Mouse (Mus musculus): ENCODE results near the gene Inpp4b.

The Inpp4b gene

GRCm38 (mm10) chr8:81707436-81707835 is 365.1 kb downstream of the Inpp4b start:
- DNase-seq (ENCODE audit: low spot score), result no peak

DNA sequence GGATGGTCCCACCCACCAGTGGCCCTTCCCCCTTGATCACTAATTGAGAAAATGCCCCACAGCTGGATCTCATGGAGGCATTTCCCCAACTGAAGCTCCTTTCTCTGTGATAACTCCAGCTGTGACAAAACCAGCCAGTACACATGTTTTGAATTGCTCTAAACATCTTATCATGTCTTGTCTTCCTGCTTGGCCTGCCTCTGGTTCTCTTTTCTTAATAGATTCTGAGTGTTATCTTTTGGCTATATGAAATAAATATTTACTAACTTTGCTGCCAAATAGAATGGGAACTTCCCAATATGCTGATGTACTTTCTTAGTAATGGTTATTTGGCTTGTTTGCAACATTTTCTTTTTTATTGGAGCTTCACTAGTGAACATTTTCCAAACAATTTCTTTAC is 389.0 kb downstream of the Inpp4b start:
- no peak for DNase-seq (ENCODE audit: low spot score)

- no peak for DNase-seq (ENCODE audit: low spot score)
These were observed 393.3 kb downstream of the Inpp4b start for GRCm38 (mm10) chr8:81735655-81736054.

- no peak for DNase-seq (ENCODE audit: low spot score)
These were observed 393.7 kb downstream of the Inpp4b start for GRCm38 (mm10) chr8:81736103-81736502.

DNA sequence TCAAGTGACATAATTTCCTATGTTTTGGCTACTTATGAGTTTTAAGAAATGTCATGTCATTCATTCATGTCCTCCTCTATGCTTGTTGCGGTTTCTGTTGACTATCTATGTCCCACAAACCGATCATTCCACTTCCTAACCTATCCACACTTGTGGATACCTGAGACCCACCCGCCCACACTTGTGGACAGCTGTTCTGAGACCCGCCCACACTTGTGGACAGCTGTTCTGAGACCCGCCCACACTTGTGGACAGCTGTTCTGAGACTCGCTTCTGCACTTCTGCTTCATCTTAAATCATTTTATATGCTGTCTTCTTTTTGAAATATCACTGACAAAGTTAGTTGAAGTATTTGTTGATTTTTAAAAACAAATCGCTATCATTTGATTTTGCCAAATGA is 400.2 kb downstream of the Inpp4b start:
- DNase-seq (ENCODE audit: low spot score), result no peak

- DNase-seq (ENCODE audit: low spot score), result no peak
These were observed 400.7 kb downstream of the Inpp4b start for GRCm38 (mm10) chr8:81743040-81743439.

GRCm38 (mm10) chr8:81745439-81745838 is 403.1 kb downstream of the Inpp4b start:
- no peak for DNase-seq (ENCODE audit: low spot score)

GRCm38 (mm10) chr8:81751159-81751558 is 408.8 kb downstream of the Inpp4b start:
- no peak for DNase-seq (ENCODE audit: low spot score)

DNA sequence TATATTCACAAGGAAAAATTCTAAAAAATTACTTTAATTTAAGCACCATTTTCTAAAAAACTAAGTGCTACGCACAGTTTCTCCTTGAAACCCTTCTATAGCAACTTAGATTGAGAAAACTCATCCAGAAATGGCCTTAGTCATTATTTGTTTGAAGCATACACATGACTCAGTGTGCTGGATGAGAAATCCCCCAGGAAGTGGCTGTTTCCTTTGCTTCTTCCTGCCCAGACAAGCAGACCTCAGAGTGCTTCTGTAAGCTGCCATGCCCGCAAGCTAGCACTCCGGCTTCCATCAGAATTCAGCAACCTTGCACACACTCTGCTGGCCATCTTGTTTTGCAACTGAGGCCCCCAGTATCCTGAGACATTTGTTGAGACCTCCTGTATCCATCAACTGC is 414.3 kb downstream of the Inpp4b start:
- no peak for DNase-seq (ENCODE audit: low spot score)

- no peak for DNase-seq (ENCODE audit: low spot score)
These were observed 415.3 kb downstream of the Inpp4b start for GRCm38 (mm10) chr8:81757580-81758144.

- DNase-seq (ENCODE audit: low spot score), result no peak
These were observed 419.1 kb downstream of the Inpp4b start for GRCm38 (mm10) chr8:81761466-81761865.

- DNase-seq (ENCODE audit: low spot score), result no peak
These were observed 423.7 kb downstream of the Inpp4b start for GRCm38 (mm10) chr8:81766033-81766432.

- no peak for DNase-seq (ENCODE audit: low spot score)
These were observed 425.3 kb downstream of the Inpp4b start for GRCm38 (mm10) chr8:81767411-81768312.

DNA sequence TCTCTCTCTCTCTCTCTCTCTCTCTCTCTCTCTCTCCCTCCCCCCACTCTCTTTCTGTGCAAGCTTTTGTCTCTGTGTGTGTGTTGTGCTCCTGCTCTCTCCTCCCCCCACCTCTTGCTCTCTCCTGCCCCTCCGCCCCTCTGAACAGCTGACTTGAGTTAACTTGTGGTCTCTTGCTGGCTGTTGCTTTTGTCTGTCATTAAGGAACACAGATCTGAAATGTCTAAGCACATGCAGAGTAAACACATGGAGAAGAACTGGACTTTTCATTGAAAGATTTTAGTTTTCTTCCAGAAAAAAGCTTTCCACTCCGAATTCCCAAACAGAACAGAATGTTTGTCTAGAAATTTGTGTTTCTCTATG is 425.9 kb downstream of the Inpp4b start:
- no peak for DNase-seq (ENCODE audit: low spot score)

GRCm38 (mm10) chr8:81768731-81769445 is 426.5 kb downstream of the Inpp4b start:
- no peak for DNase-seq (ENCODE audit: low spot score)

DNA sequence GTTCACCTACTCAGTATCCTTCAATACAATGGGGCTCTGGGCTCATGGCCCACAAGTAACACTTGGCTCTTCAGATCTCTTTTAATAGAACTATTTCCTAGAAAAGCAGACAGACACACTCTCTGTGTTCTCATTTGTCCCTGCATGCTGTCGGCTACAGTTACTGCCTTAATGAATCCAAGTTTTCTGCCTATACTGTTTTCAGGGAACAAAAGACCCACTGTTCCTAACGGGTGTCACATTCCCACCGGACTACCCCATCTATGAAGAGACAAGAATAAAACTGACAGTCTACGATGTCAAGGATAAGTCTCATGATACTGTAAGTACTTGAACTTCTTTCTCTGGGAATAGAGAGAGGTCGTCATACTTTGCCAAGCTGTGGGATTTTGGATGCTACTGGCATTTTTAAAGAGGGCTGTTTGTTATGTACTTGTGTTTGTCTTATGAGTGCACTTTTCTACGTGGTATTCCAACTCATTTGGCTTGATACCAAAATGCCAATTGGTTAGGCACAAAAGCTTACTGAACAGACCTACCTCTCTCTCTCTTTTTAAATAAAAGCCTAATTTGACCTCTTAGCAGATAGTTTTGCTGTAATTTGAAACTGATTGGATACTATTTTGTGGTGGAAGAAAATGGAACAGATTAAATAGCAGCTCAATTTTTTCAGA is 428.4 kb downstream of the Inpp4b start:
- no peak for DNase-seq (ENCODE audit: low spot score)

DNA sequence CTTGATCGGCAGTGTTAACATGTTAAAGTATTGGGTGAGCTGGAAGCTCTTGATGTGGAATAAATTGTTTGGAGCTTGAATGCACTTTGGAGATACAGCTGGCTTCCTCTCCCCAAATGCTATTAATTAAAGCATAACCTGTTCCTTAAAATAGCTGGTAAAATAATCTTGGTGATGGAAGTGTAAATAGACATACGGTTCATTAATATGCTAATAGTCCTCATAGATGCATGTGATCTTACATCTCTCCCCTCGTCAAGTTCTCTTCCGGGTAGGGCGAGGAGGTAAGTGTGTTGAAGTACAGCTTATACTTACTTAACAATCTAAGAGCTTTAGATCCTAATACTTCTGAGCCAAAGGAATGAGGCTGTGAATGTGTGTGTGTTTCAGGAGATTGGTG is 430.5 kb downstream of the Inpp4b start:
- no peak for DNase-seq (ENCODE audit: low spot score)

GRCm38 (mm10) chr8:81773305-81773965 is 431.1 kb downstream of the Inpp4b start:
- DNase-seq (ENCODE audit: low spot score), result no peak

GRCm38 (mm10) chr8:81774010-81774409 is 431.7 kb downstream of the Inpp4b start:
- DNase-seq (ENCODE audit: low spot score), result no peak

DNA sequence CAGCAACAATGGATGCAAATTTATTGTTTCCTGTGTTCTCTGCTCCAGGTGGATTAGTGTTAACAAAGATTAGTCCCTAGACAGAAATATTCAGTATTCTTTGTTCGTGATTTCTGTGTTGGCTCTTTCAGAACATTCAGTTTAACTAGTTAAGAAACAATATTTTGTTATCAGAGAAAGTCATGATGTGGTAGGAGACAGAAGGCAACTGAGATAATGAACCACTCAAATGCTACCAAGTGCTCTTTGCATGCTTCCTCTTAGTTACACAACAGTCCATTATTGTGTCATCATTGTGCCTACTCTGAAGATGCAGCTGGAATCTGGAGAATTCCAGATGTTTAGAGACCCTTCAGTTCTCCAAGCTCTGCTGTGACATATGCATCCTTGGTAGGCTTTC is 432.1 kb downstream of the Inpp4b start:
- DNase-seq (ENCODE audit: low spot score), result no peak

GRCm38 (mm10) chr8:81776516-81777237 is 434.3 kb downstream of the Inpp4b start:
- DNase-seq (ENCODE audit: low spot score), result no peak

Measured in ovary, postnatal 10 days (tissue).